In the genomic region with DNA sequence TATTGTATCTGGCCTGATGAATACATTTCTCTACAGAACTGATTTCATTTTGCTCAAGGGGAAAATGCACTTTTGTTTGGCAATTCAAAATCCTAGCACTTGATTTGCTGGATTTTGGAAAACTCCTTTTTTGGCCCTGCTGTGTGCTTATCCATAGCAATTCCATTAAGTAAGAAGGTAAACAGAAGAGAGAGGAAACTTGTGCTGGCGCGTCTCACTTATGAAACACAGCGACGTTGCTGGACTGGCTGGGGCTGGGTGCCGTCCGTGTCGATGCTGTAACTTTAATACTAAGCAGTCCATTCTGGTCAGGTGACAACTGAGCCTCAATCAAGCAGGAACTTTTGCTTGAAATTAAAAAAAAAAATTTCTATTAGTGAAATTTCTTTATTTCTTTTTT, we compare ENCODE assay signal across 8 mouse cellular contexts. TPM values are rescaled to one million over a fixed set of nuclear protein-coding genes. Genes with fewer than 3 reads are reported as not detected.
A peak's percentile ranks its signal among the peaks of the same experiment; 100 is the strongest.
DNase-seq lines count a peak whose midpoint lies in the region; ATAC-seq and TF ChIP-seq lines count a peak whose summit lies in the region.
"Had no signal": no experiment of that assay in that cellular context is flagged by ENCODE, and none has a peak within 500 bp of the region (broad histone marks: within the 10 kb centered on the region; RNA-seq: fewer than 3 reads in every experiment).

No protein-coding gene starts in this region.

- no peak overlapping the region for H3ac ChIP-seq in myocyte (ENCODE audit: control insufficient read depth, insufficient read length)

- no peak for TF ChIP-seq CTCF in liver, adult 2 months (IDR thresholded peaks at IDR 0.05; ENCODE audit: low read depth, low read length)

- no peaks in the 10 kb centered on the region for H3K9me3 ChIP-seq in embryonic facial prominence, embryonic 14.5 days (ENCODE audit: control insufficient read depth, low read length)

- no peak overlapping the region for H3K4me3 ChIP-seq in liver, adult 2 months (ENCODE audit: insufficient read depth, low read depth, low read length)
- H3K4me3 ChIP-seq in embryonic facial prominence, embryonic 14.5 days (ENCODE audit: low read depth, low read length) = no peak overlapping the region
- H3K4me3 ChIP-seq in myocyte = no peak overlapping the region

- WGBS in liver, adult 2 months = 6% methylated on average over 7 of the region's 7 CpGs
- 6% methylated on average over 7 of the region's 7 CpGs for WGBS in embryonic facial prominence, embryonic 14.5 days

- peak overlapping the region; percentile 24 for H3K4me2 ChIP-seq in embryonic facial prominence, embryonic 14.5 days (ENCODE audit: low read depth, low read length)
- H3K4me2 ChIP-seq in myocyte (ENCODE audit: low read depth) = peak overlapping the region; percentile 77

- H3K36me3 ChIP-seq in liver, adult 2 months (ENCODE audit: control insufficient read depth, insufficient read depth, low read length) = peaks cover 30% of the 10 kb centered on the region
- peaks cover 45% of the 10 kb centered on the region for H3K36me3 ChIP-seq in embryonic facial prominence, embryonic 14.5 days (ENCODE audit: control insufficient read depth, insufficient read depth, low read length)
- peaks cover 39% of the 10 kb centered on the region for H3K36me3 ChIP-seq in myocyte (ENCODE audit: control insufficient read depth, insufficient read depth)

- no peaks in the 10 kb centered on the region for H3K27me3 ChIP-seq in liver, adult 2 months (ENCODE audit: control insufficient read depth, insufficient read depth, low read length)
- no peaks in the 10 kb centered on the region for H3K27me3 ChIP-seq in embryonic facial prominence, embryonic 14.5 days (replicated peaks; ENCODE audit: control insufficient read depth, insufficient read depth, low read length)
- no peaks in the 10 kb centered on the region for H3K27me3 ChIP-seq in myocyte (ENCODE audit: control insufficient read depth, insufficient read depth, insufficient read length)

- no peaks in the 10 kb centered on the region for H3K79me2 ChIP-seq in liver, adult 2 months (ENCODE audit: control insufficient read depth, insufficient read depth, low read length)
- H3K79me2 ChIP-seq in myocyte (ENCODE audit: control insufficient read depth, insufficient read depth) = peaks cover 37% of the 10 kb centered on the region

- peaks cover 3% of the 10 kb centered on the region; the same call in 1 of the 2 replicates for H3K4me1 ChIP-seq in liver, adult 2 months (ENCODE audit: control insufficient read depth, insufficient read depth, low read length)
- H3K4me1 ChIP-seq in embryonic facial prominence, embryonic 14.5 days (ENCODE audit: control insufficient read depth, insufficient read depth, low read length) = peaks cover 26% of the 10 kb centered on the region

- H3K9ac ChIP-seq in liver, adult 2 months (ENCODE audit: low read depth, low read length) = no peak overlapping the region
- H3K9ac ChIP-seq in embryonic facial prominence, embryonic 14.5 days (ENCODE audit: low read depth, low read length) = no peak overlapping the region
- H3K9ac ChIP-seq: liver, embryonic 14.5 days had no signal

- no peak overlapping the region for H3K27ac ChIP-seq in liver, adult 2 months (replicated peaks; ENCODE audit: insufficient read depth, low read depth, low read length)
- H3K27ac ChIP-seq in embryonic facial prominence, embryonic 14.5 days (replicated peaks; ENCODE audit: low read depth, low read length) = peak overlapping the region; percentile 65
- H3K27ac ChIP-seq: liver, embryonic 14.5 days had no signal

- peak; percentile 82 for DNase-seq in liver, adult 2 months (ENCODE audit: extremely low read depth, low read depth, low spot score)
- DNase-seq in liver = no peak
- peak; percentile 76 for DNase-seq in embryonic facial prominence, embryonic 14.5 days (ENCODE audit: low spot score)
- peak; percentile 64 for DNase-seq in heart, postnatal 4 days
- no peak for DNase-seq in thymus, postnatal 10 days (ENCODE audit: low spot score in 2 of 2)
- no peak for DNase-seq in frontal cortex, postnatal 10 days (ENCODE audit: low spot score in 2 of 2)

- ATAC-seq in embryonic facial prominence, embryonic 14.5 days (ENCODE audit: low read depth) = peak; percentile 60

- TF ChIP-seq POLR2A in liver, adult 2 months (IDR thresholded peaks at IDR 0.05; ENCODE audit: extremely low read depth, insufficient read depth, low read length) = no peak
- no peak for TF ChIP-seq POLR2A in myocyte (IDR thresholded peaks at IDR 0.05; ENCODE audit: insufficient read length, low read depth)

TF ChIP-seq in myocyte, 11 proteins besides CTCF, POLR2A, EP300 and RAD21:
- TF ChIP-seq TCF12 (IDR thresholded peaks at IDR 0.05; ENCODE audit: insufficient read depth, poor library complexity, severe bottlenecking) = no peak
- peak; percentile 71 for TF ChIP-seq POLR2AphosphoS2 (IDR thresholded peaks at IDR 0.05; ENCODE audit: insufficient read length, low read depth)

RNA-seq across cellular contexts. Expression of a gene that starts 8.6 kb away (rescaled TPM):
- total RNA-seq in liver, adult 2 months (2014; rRNA removed) = 8.1 and 11.5 TPM in 2 replicates
- 1.3 and 1.9 TPM in 2 replicates for polyA plus RNA-seq in liver, adult 2 months (2012; rRNA removed)
- polyA plus RNA-seq in embryonic facial prominence, embryonic 14.5 days (2014; fragmentation: Nextera tagmentation; extraction: Ambion mirVana) = 85.0 and 86.1 TPM in 2 replicates
- total RNA-seq in heart, postnatal 4 days (2021) = 10 to 100 TPM; 62.0 to 68.7 TPM
- polyA plus RNA-seq in myocyte (2012; fragmentation: generic; extraction: Trizol) = 21.2 TPM

Comparison
In these comparisons a context has a peak if more than half of its experiments do, and no peak if none do; other contexts are left out.
1. DNase-seq: peak in liver, adult 2 months (single experiment), embryonic facial prominence, embryonic 14.5 days (single experiment) and heart, postnatal 4 days (single experiment); none in liver (single experiment), thymus, postnatal 10 days (0 of 2) and frontal cortex, postnatal 10 days (0 of 2).